Mouse (Mus musculus): Measurements from ENCODE around the gene Oxct2b. TPM values are rescaled to one million over a fixed set of nuclear protein-coding genes. Genes with fewer than 3 reads are reported as not detected.

Oxct2b gene
- total and polyA plus RNA-seq, 3 experiments, result not detected

DNA sequence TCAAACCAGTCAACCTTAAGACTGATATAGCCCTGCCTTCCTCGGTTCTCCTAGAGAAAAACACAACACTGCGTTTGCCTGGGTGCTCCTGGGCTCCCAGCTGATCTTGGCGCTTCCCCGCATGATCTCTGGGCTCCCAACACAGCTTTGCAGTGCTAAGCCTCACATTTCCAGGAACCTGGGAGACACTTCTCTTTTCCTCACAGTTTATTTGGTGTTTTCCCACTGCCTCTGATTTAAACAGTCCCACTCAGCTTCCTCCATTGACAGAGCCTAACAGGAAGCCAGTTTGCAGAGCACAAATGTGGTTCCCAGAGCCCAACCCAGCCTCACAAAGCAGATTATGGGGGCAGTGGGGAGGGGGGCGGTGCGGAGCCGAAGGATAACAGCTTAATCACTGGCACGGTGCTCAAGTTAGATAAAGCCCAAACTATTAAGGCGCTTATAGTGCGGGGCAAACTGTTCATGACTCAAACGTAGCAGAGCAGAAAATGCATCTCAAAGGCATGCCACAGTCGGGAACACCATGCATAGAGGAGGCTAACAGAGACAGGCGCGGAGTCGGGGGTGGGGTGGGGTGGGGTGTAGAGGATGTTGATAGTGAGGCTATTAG lies 46.3 kb downstream of the Oxct2b start:
- no peaks in the 10 kb centered on the region for H3K4me1 ChIP-seq (ENCODE audit: control insufficient read depth in 1 of 2, insufficient read depth in 2 of 2)
- no peaks in the 10 kb centered on the region for H3K36me3 ChIP-seq (replicated peaks in 1 of 2; ENCODE audit: control insufficient read depth in 1 of 2, insufficient read depth in 1 of 2, low read length in 1 of 2)
- H3K4me3 ChIP-seq (replicated peaks in 1 of 3; ENCODE audit: low read depth in 2 of 3, low read length in 2 of 3, poor library complexity in 1 of 3), result no peak overlapping the region
- H3K9me3 ChIP-seq (replicated peaks; ENCODE audit: low read length), result peaks cover 6% of the 10 kb centered on the region
- H3K4me2 ChIP-seq (ENCODE audit: insufficient read depth, low read depth, poor library complexity, severe bottlenecking), result no peak overlapping the region
- no peak for DNase-seq (ENCODE audit: extremely low read depth)
- dilution Hi-C loops (cut with MboI; ENCODE audit: extremely low pct_ligation_motif_present, extremely low pct_unique_long_range_greater_than_20kb, low sequenced_read_pairs) (no loop called here), in situ Hi-C loops (cut with MboI; ENCODE audit: low pct_ligation_motif_present, low pct_unique_long_range_greater_than_20kb, low sequenced_read_pairs) (no loop called here)
- no peak for TF ChIP-seq EP300 (IDR thresholded peaks at IDR 0.05; ENCODE audit: low read length)
- TF ChIP-seq RAD21 (IDR thresholded peaks at IDR 0.05; ENCODE audit: low read depth, low read length), result no peak
- TF ChIP-seq CHD1 (IDR thresholded peaks at IDR 0.05; ENCODE audit: low read depth, low read length), result no peak
- no peak for TF ChIP-seq MYC (IDR thresholded peaks at IDR 0.05; ENCODE audit: low read depth, low read length)
- no peak for TF ChIP-seq POLR2A (IDR thresholded peaks at IDR 0.05; ENCODE audit: low read depth, low read length)
- no peak for TF ChIP-seq MAZ (IDR thresholded peaks at IDR 0.05; ENCODE audit: low read depth, low read length)
- TF ChIP-seq USF2 (conservative IDR thresholded peaks at IDR 0.05; ENCODE audit: low read depth, low read length), result no peak
- TF ChIP-seq SMC3 (IDR thresholded peaks at IDR 0.05; ENCODE audit: low read depth, low read length), result no peak
- no peak for TF ChIP-seq POLR2AphosphoS2 (IDR thresholded peaks at IDR 0.05; ENCODE audit: low read depth, low read length)
- no peak for TF ChIP-seq ZC3H11A (IDR thresholded peaks at IDR 0.05; ENCODE audit: low read depth, low read length)
- no peak for TF ChIP-seq JUND (conservative IDR thresholded peaks at IDR 0.05; ENCODE audit: low read depth, low read length)
- no peak for TF ChIP-seq ZNF384 (IDR thresholded peaks at IDR 0.05; ENCODE audit: low read depth, low read length)
- TF ChIP-seq MEF2A (IDR thresholded peaks at IDR 0.05; ENCODE audit: borderline replicate concordance, low read depth, low read length), result no peak
- TF ChIP-seq GABPA (IDR thresholded peaks at IDR 0.05; ENCODE audit: insufficient replicate concordance, low read depth, low read length), result no peak
- TF ChIP-seq MAX (IDR thresholded peaks at IDR 0.05; ENCODE audit: low read length), result no peak
- TF ChIP-seq JUN (IDR thresholded peaks at IDR 0.05; ENCODE audit: insufficient read depth, low read depth, low read length), result no peak
- no peak overlapping the region for H3K27ac ChIP-seq (ENCODE audit: insufficient read depth, low read depth)
- H3K27me3 ChIP-seq (replicated peaks), result peaks cover 76% of the 10 kb centered on the region
- no peaks in the 10 kb centered on the region for H3K79me2 ChIP-seq (replicated peaks; ENCODE audit: control insufficient read depth, extremely low read depth, insufficient read depth, poor library complexity, severe bottlenecking)
- no peak overlapping the region for H3K9ac ChIP-seq (ENCODE audit: insufficient read depth, low read depth)

DNA sequence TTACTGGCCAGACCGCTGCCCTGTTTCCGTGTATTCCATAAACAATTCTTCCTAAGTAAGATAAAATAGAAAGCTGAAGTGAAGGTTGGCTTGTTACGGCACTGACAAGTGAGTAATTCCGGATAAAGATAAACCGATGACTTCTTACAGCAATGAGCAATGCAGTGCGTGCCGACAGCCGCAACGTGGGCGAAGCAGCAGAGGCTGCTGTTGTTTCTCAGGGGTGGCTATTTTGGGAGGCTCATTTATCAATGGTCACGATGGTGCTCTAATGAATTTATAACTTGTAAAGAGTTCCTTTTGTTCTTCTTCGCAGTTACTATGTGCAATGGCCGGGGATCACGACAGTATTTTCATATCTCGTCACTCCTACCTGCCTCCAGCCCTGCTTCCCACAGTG lies 48.1 kb downstream of the Oxct2b start:
- TF ChIP-seq CHD1 (IDR thresholded peaks at IDR 0.05; ENCODE audit: low read depth, low read length) (no peak), NELFE (IDR thresholded peaks at IDR 0.05; ENCODE audit: low read depth, low read length) (no peak), MAZ (IDR thresholded peaks at IDR 0.05; ENCODE audit: low read depth, low read length) (no peak), USF2 (conservative IDR thresholded peaks at IDR 0.05; ENCODE audit: low read depth, low read length) (no peak), E2F4 (IDR thresholded peaks at IDR 0.05; ENCODE audit: insufficient replicate concordance, low read depth, low read length) (no peak), POLR2AphosphoS2 (IDR thresholded peaks at IDR 0.05; ENCODE audit: low read depth, low read length) (no peak), USF1 (IDR thresholded peaks at IDR 0.05; ENCODE audit: low read depth, low read length) (no peak), ELF1 (IDR thresholded peaks at IDR 0.05; ENCODE audit: low read depth, low read length) (no peak), GABPA (IDR thresholded peaks at IDR 0.05; ENCODE audit: insufficient replicate concordance, low read depth, low read length) (no peak), UBTF (IDR thresholded peaks at IDR 0.05; ENCODE audit: low read depth, low read length) (no peak), SIN3A (IDR thresholded peaks at IDR 0.05; ENCODE audit: low read length) (no peak)
- Histone ChIP-seq H3K4me3 (replicated peaks in 1 of 3; ENCODE audit: low read depth in 2 of 3, low read length in 2 of 3, poor library complexity in 1 of 3) (no peak overlapping the region), H3K27ac (ENCODE audit: insufficient read depth, low read depth) (no peak overlapping the region), H3K27me3 (replicated peaks) (peaks cover 67% of the 10 kb centered on the region), H3K9ac (ENCODE audit: insufficient read depth, low read depth) (no peak overlapping the region), H3K4me2 (ENCODE audit: insufficient read depth, low read depth, poor library complexity, severe bottlenecking) (no peak overlapping the region), H3K9me3 (replicated peaks; ENCODE audit: low read length) (peaks cover 7% of the 10 kb centered on the region), H3K4me1 (ENCODE audit: control insufficient read depth in 1 of 2, insufficient read depth in 2 of 2) (no peaks in the 10 kb centered on the region), H3K79me2 (replicated peaks; ENCODE audit: control insufficient read depth, extremely low read depth, insufficient read depth, poor library complexity, severe bottlenecking) (no peaks in the 10 kb centered on the region), H3K36me3 (replicated peaks in 1 of 2; ENCODE audit: control insufficient read depth in 1 of 2, insufficient read depth in 1 of 2, low read length in 1 of 2) (no peaks in the 10 kb centered on the region)
- dilution Hi-C loops (cut with MboI; ENCODE audit: extremely low pct_ligation_motif_present, extremely low pct_unique_long_range_greater_than_20kb, low sequenced_read_pairs) (no loop called here), in situ Hi-C loops (cut with MboI; ENCODE audit: low pct_ligation_motif_present, low pct_unique_long_range_greater_than_20kb, low sequenced_read_pairs) (no loop called here)
- DNase-seq (ENCODE audit: extremely low read depth), result no peak

All from CH12.LX (cell line).